Mouse (Mus musculus): Measurements from ENCODE around the gene Slc6a1.

The Slc6a1 gene

DNA sequence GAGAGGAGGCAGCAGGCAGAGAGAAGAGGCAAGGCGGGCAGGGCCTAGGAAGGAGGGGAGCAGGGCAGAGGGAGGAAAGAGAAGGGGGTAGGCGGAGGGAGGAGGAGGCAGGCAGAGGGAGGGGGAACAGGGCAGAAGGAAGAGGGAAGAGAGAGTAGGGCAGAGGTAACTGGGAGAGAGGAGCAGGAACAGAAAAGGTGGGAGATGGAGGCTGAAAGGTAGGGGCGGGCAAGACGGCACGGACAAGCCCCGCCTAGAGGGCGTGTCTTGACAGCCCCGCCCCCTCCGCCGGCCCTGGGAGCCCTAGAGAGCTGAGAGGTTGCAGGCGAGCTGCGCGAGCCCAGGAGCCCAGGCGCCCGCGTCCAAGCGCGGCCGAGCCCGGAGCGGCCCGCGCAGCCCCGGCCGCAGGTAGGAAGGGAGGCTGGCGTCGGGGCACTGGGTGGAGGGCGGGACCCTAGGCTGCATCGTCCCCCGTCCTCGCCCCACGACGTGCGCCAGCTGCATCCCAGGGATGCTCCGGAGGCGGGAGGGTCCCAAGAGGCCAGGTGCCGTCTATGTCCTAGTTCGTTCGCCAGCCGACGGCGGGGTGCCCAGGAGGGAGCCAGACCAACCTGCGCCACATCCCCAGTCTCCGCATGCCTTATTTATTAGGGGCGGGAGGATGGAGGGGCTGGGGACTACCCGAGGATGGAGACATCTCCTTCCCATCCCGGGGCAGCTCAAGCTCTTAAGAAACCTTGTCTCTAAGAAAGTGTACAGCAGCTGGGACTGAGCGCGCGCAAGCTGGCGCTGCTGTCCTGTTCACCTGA is at the start of gene Slc6a1:
Slc6a1 (plus strand) TSS at position 167 of the 809 bp plus-strand sequence.
- DNase-seq (ENCODE audit: low read depth, low spot score), result peak; percentile 62

- no peak for DNase-seq (ENCODE audit: low read depth, low spot score)
Measured at GRCm38 (mm10) chr6:114238892-114239644, 43.4 kb upstream of the Slc6a1 start.

- DNase-seq (ENCODE audit: low read depth, low spot score), result no peak
Measured at GRCm38 (mm10) chr6:114245665-114246064, 36.8 kb upstream of the Slc6a1 start.

DNA sequence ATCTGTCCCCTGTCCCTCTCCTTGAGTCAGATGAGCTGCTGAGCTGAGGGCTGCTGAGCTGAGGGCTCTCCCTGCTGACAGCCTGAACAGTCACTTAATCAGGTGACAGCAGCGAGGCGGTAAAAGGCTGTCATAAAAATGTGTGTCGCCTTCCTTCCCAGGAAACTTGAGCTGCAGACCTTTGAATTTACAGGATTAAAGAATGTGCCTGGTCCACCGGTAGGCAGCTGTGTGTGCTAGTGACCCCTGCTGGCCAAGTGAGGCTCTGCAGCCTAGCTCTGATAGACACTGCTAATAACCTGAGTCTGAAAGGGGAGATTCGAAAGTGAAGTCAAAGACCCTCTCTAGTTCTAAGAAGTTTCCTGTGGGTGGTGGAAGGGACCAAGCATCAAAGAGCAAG is 32.1 kb upstream of the Slc6a1 start:
- DNase-seq (ENCODE audit: low read depth, low spot score), result peak; percentile 72

DNA sequence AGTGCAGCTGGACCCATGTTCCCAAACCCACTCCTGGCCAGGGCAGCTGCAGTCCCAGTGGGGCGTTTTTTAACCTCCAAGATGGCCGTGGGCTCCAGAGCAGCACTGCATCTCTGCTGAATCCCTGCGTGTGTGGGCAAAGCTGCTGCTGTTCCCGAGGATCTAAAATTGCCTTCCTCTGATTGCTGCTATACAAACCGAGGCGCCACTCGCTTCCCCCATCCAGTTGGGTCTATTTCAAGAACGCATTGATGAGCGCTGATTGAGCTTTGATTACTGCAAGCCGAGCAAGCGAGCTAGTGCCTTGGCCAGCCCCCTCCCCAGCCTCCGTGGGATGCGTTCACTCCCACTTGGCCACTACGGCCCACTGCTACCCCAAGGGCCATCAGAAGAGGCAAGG is 27.5 kb upstream of the Slc6a1 start:
- DNase-seq (ENCODE audit: low read depth, low spot score), result no peak

GRCm38 (mm10) chr6:114257762-114258361 is 24.6 kb upstream of the Slc6a1 start:
- no peak for DNase-seq (ENCODE audit: low read depth, low spot score)

GRCm38 (mm10) chr6:114258661-114259193 is 23.7 kb upstream of the Slc6a1 start:
- no peak for DNase-seq (ENCODE audit: low read depth, low spot score)

DNA sequence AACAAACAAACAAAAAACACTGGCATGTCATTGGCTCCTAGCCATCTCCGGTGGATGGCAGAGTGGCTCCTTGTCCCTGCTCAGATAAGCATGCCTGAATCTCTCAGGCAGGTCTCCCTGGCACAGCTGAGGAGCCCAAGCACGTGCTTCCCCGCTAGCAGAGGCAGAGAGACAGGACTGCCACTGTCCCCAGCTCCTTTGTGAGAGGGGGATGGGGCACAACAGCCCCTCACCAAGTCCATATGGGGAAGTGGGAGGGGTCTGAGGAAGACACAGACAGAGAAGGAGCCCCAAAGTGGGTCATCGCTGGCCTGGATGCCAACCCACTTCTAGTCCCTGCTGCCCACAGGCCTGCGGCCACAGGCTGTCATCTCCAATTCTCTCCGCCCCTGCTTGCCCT is 20.8 kb upstream of the Slc6a1 start:
- no peak for DNase-seq (ENCODE audit: low read depth, low spot score)

DNA sequence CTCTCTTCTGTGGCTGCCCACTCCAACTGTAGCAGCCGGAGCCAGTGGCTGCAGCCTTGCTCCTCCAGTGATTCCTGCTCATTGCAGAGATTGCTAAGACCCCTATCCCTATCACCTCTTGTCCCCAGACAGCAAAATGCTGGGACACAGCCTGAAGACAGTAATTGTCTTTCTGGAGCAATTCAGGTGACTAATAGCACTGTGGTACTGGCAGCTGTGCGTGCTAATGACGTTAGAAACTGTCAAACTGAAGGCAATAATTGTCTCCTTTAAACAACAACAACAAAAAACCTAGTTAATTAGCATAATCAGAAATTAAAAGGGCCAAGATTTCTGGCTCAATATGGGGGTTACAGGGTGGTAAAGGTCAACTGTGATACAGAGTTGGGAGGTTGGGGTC is 18.4 kb upstream of the Slc6a1 start:
- no peak for DNase-seq (ENCODE audit: low read depth, low spot score)

GRCm38 (mm10) chr6:114264426-114264825 is 18.0 kb upstream of the Slc6a1 start:
- no peak for DNase-seq (ENCODE audit: low read depth, low spot score)

DNA sequence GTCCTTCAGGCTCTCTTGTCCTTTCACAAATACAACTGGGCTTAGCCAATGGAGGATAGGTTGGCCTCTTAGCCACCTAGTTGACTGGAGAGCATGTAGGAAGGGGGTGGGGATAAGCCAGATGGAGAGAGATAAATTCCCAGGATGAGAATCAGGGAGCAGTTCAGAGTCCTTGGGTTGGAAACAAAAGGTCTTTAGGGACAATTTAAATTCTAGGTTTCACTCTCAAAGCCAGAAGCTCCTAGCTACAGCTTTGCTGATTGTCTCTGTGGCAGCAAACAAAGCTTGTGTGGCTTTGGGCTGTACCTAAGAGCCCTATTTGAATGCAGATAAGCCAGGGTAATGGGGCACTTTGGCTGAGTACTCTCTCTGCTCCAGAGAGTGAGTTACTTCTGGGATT is 16.2 kb upstream of the Slc6a1 start:
- no peak for DNase-seq (ENCODE audit: low read depth, low spot score)

DNA sequence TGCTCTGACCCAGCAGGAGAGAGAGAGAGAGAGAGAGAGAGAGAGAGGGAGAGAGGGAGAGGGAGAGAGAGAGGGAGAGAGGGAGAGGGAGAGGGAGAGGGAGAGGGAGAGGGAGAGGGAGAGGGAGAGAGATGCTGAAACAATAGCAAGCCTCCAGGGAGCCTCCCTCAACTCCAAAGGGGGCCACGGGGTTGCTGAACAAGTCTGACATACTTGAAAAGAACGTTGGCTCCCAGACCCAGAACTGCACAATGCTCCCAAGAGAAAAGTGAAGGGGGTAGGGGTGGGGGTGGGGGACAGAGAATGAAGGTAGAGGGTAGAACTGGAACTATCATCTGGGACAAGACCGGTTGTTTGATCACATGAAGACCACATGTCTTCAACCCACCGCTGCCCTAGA is 14.5 kb upstream of the Slc6a1 start:
- DNase-seq (ENCODE audit: low read depth, low spot score), result no peak

- no peak for DNase-seq (ENCODE audit: low read depth, low spot score)
Measured at GRCm38 (mm10) chr6:114269589-114269988, 12.8 kb upstream of the Slc6a1 start.

- DNase-seq (ENCODE audit: low read depth, low spot score), result no peak
Measured at GRCm38 (mm10) chr6:114270799-114271198, 11.6 kb upstream of the Slc6a1 start.

DNA sequence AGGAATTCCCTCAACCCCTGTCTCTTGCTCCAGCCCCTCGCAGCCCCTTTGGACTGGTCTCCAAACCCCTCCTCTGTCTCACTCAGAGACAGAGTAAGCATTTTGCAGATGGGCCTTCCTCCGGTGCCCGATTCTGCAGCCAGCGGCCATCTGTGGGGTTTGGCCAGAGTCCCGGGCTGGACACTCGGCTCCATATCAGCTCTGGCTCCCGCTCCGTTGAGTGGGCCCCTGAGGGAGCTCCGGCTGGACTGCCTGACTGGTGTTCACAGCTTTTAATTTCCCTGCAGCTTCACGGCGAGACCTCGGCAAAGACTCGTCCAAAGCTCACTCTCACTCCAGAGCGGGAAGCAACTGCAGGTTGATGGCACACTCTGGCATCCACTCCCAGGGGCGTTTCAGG is 10.2 kb upstream of the Slc6a1 start:
- no peak for DNase-seq (ENCODE audit: low read depth, low spot score)

- no peak for DNase-seq (ENCODE audit: low read depth, low spot score)
Measured at GRCm38 (mm10) chr6:114273997-114274728, 8.3 kb upstream of the Slc6a1 start.

GRCm38 (mm10) chr6:114275800-114276199 is 6.6 kb upstream of the Slc6a1 start:
- DNase-seq (ENCODE audit: low read depth, low spot score), result no peak

DNA sequence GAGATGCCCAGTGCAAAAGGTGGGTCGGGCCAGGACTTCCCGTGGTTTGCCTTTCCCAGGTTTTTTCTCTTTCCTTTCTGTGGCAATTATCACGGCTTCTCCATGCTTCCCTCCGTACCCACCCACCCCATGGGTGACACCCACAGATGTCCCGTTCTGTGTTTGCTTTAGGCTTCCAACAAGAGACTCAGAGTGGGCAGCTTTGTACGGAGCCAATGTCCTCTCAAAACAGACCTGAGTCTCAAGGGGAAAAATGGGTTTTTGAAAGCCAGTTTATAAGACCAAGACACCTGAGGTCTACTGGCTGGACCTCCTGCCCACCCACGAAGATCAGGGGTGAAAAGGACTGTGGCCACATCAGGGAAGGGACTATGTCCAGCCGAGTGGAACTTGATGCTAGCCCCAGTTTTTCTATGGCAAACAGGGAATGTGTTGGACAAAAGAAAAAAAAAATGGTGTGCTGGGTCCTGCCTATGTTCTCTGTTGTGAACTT is 889 bp downstream of the Slc6a1 start:
- DNase-seq (ENCODE audit: low read depth, low spot score), result no peak

- DNase-seq (ENCODE audit: low read depth, low spot score), result no peak
Measured at GRCm38 (mm10) chr6:114283927-114284703, 1.7 kb downstream of the Slc6a1 start.

DNA sequence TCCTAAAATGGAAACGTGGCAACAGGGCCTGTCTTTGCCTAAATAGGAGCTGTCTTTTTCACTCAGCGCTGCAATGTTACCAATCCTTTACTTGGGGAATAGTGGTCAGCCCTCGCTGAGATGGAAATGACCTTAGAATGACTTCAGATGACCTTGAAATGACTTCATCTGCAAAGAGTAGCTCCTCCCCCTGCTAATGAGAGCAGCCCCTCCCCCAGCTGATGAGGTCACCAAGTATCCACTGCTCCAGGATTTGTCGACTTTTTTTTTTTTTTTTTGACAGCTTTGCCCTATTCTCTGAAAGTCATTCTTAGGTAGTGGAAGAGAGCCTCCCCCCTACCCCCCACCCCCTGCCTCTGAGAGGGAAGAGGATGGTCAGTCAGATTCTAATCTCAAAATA is 3.0 kb downstream of the Slc6a1 start:
- no peak for DNase-seq (ENCODE audit: low read depth, low spot score)

DNA sequence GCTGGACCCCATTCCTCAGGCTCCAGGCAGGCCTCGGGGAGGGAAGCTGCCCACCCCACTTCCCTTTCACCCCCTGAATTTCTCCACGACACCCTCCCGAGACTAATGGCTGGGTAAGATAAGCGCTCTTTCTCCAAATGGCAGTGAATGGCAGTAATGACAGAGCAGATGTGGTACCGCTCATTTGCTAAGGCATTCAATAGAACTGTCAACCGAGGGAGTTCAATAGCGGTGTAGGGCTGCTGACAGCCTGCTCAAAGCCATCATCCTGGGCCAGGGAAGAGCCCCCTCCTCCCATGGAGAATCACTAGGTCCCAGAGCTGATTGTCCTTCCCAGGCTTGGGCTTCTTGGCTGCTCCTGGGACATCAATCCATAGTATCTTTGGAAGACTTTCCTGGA is 6.7 kb downstream of the Slc6a1 start:
- no peak for DNase-seq (ENCODE audit: low read depth, low spot score)

Data from embryo, embryonic 11.5 days (tissue).